ENCODE assay signal across 8 mouse cellular contexts in genomic region chr3:36065843-36066651, GRCm38 (mm10). TPM values are rescaled to one million over a fixed set of nuclear protein-coding genes. Genes with fewer than 3 reads are reported as not detected.
DNase-seq lines count a peak whose midpoint lies in the region; ATAC-seq and TF ChIP-seq lines count a peak whose summit lies in the region.

Gene Acad9, plus strand, starts transcription at chr3:36065979.

- peaks cover 22 to 33% of the 10 kb centered on the region in 2 experiments for H3K36me3 ChIP-seq in CH12.LX (replicated peaks in 1 of 2; ENCODE audit: control insufficient read depth in 1 of 2, insufficient read depth in 1 of 2, low read length in 1 of 2)
- peaks cover 13% of the 10 kb centered on the region for H3K36me3 ChIP-seq in forebrain, embryonic 12.5 days (replicated peaks)
- peaks cover 11% of the 10 kb centered on the region for H3K36me3 ChIP-seq in heart, postnatal 0 days (replicated peaks; ENCODE audit: control insufficient read depth, insufficient read depth, low read length)
- no peaks in the 10 kb centered on the region for H3K36me3 ChIP-seq in liver, embryonic 16.5 days (ENCODE audit: control insufficient read depth, insufficient read depth)
- H3K36me3 ChIP-seq in neural tube, embryonic 13.5 days = peaks cover 17% of the 10 kb centered on the region; the same call in 1 of the 2 replicates
- no peaks in the 10 kb centered on the region for H3K36me3 ChIP-seq in testis, adult 2 months (ENCODE audit: control insufficient read depth, insufficient read depth, low read length)

- no peaks in the 10 kb centered on the region for H3K9me3 ChIP-seq in CH12.LX (replicated peaks; ENCODE audit: low read length)
- H3K9me3 ChIP-seq in forebrain, embryonic 12.5 days = no peaks in the 10 kb centered on the region
- H3K9me3 ChIP-seq in heart, postnatal 0 days (replicated peaks; ENCODE audit: control insufficient read depth, low read length) = no peaks in the 10 kb centered on the region
- H3K9me3 ChIP-seq in liver, embryonic 16.5 days (replicated peaks; ENCODE audit: control insufficient read depth, low read length) = no peaks in the 10 kb centered on the region
- no peaks in the 10 kb centered on the region for H3K9me3 ChIP-seq in neural tube, embryonic 13.5 days

- TF ChIP-seq CTCF in CH12.LX (conservative IDR thresholded peaks at IDR 0.05 in 1 of 2, IDR thresholded peaks at IDR 0.05 in 1 of 2; ENCODE audit: low read depth in 2 of 2, low read length in 2 of 2) = no peak
- TF ChIP-seq CTCF in heart, postnatal 0 days (IDR thresholded peaks at IDR 0.05; ENCODE audit: low read depth) = no peak
- TF ChIP-seq CTCF in testis, adult 2 months (IDR thresholded peaks at IDR 0.05; ENCODE audit: control insufficient read depth, insufficient read depth, insufficient replicate concordance, low read depth, low read length) = no peak

- H3K4me3 ChIP-seq in CH12.LX (replicated peaks in 1 of 3; ENCODE audit: low read depth in 2 of 3, low read length in 2 of 3, poor library complexity in 1 of 3) = peak within 1 kb of the TSS; percentile 63 to 91 (median 86)
- peak within 1 kb of the TSS; percentile 91 for H3K4me3 ChIP-seq in forebrain, embryonic 12.5 days (replicated peaks)
- peak within 1 kb of the TSS; percentile 94 for H3K4me3 ChIP-seq in heart, postnatal 0 days (ENCODE audit: low read depth, low read length)
- peak within 1 kb of the TSS; percentile 93 for H3K4me3 ChIP-seq in liver, embryonic 16.5 days (ENCODE audit: low read depth, low read length)
- H3K4me3 ChIP-seq in neural tube, embryonic 13.5 days = peak within 1 kb of the TSS; percentile 87
- peak within 1 kb of the TSS; percentile 94 for H3K4me3 ChIP-seq in testis, adult 2 months (ENCODE audit: control insufficient read depth, low read depth, low read length)

- TF ChIP-seq POLR2A in CH12.LX (IDR thresholded peaks at IDR 0.05; ENCODE audit: low read depth, low read length) = peak; percentile 89
- peak; percentile 67; the same call in 1 of the 2 replicates for TF ChIP-seq POLR2A in testis, adult 2 months (IDR thresholded peaks at IDR 0.05; ENCODE audit: control insufficient read depth, low read depth, low read length)

- TF ChIP-seq RAD21 in CH12.LX (IDR thresholded peaks at IDR 0.05; ENCODE audit: low read depth, low read length) = no peak

- H3K4me1 ChIP-seq in CH12.LX (ENCODE audit: control insufficient read depth in 1 of 2, insufficient read depth in 2 of 2) = peaks cover 11 to 48% of the 10 kb centered on the region in 2 experiments
- H3K4me1 ChIP-seq in forebrain, embryonic 12.5 days = peaks cover 15% of the 10 kb centered on the region
- peaks cover 8% of the 10 kb centered on the region; the same call in 1 of the 2 replicates for H3K4me1 ChIP-seq in heart, postnatal 0 days (ENCODE audit: control insufficient read depth, insufficient read depth)
- H3K4me1 ChIP-seq in liver, embryonic 16.5 days (ENCODE audit: control insufficient read depth, low read depth, low read length) = peaks cover 9% of the 10 kb centered on the region
- peaks cover 22% of the 10 kb centered on the region for H3K4me1 ChIP-seq in neural tube, embryonic 13.5 days (replicated peaks)
- peaks cover 4% of the 10 kb centered on the region for H3K4me1 ChIP-seq in testis, adult 2 months (ENCODE audit: control insufficient read depth, insufficient read depth, low read length)

- no peak for TF ChIP-seq EP300 in CH12.LX (IDR thresholded peaks at IDR 0.05; ENCODE audit: low read length)
- no peak for TF ChIP-seq EP300 in heart, postnatal 0 days (IDR thresholded peaks at IDR 0.05; ENCODE audit: low read depth)

- H3K27me3 ChIP-seq in CH12.LX (replicated peaks) = no peaks in the 10 kb centered on the region
- peaks cover 16% of the 10 kb centered on the region for H3K27me3 ChIP-seq in forebrain, embryonic 12.5 days
- H3K27me3 ChIP-seq in heart, postnatal 0 days (ENCODE audit: control insufficient read depth, insufficient read depth, low read length) = no peaks in the 10 kb centered on the region
- peaks cover 2% of the 10 kb centered on the region; the same call in 1 of the 2 replicates for H3K27me3 ChIP-seq in liver, embryonic 16.5 days (ENCODE audit: control insufficient read depth, insufficient read depth, low read depth, low read length)
- peaks cover 28% of the 10 kb centered on the region for H3K27me3 ChIP-seq in neural tube, embryonic 13.5 days
- no peaks in the 10 kb centered on the region for H3K27me3 ChIP-seq in testis, adult 2 months (ENCODE audit: control insufficient read depth, insufficient read depth, low read length)

- 1% methylated on average over 47 of the region's 49 CpGs for WGBS in forebrain, embryonic 12.5 days
- under 1% methylated on average over 48 of the region's 49 CpGs for WGBS in heart, postnatal 0 days
- under 1% methylated on average over 49 of the region's 49 CpGs for WGBS in liver, embryonic 16.5 days (ENCODE audit: insufficient replicate concordance)
- under 1% methylated on average over 49 of the region's 49 CpGs for WGBS in neural tube, embryonic 13.5 days

- ATAC-seq in forebrain, embryonic 12.5 days (ENCODE audit: low FRiP score) = peak; percentile 99
- ATAC-seq in heart, postnatal 0 days (ENCODE audit: insufficient read depth, low read depth) = peak; percentile 99
- ATAC-seq in liver, embryonic 16.5 days (ENCODE audit: low read depth) = peak; percentile 95
- ATAC-seq in neural tube, embryonic 13.5 days (ENCODE audit: low read depth) = peak; percentile 99

- H3K27ac ChIP-seq in CH12.LX (ENCODE audit: insufficient read depth, low read depth) = peak within 1 kb of the TSS; percentile 97
- H3K27ac ChIP-seq in forebrain, embryonic 12.5 days = peak within 1 kb of the TSS; percentile 36; the same call in 1 of the 2 replicates
- H3K27ac ChIP-seq in heart, postnatal 0 days (ENCODE audit: low read depth) = peak within 1 kb of the TSS; percentile 73
- peak within 1 kb of the TSS; percentile 50 for H3K27ac ChIP-seq in liver, embryonic 16.5 days (ENCODE audit: low read length)
- H3K27ac ChIP-seq in neural tube, embryonic 13.5 days (replicated peaks) = peak within 1 kb of the TSS; percentile 72
- H3K27ac ChIP-seq in testis, adult 2 months (ENCODE audit: control insufficient read depth, insufficient read depth, low read depth, low read length) = 0 out of 2 replicates have a peak within 1 kb of the TSS, but pooled peaks have one; percentile 26

- in situ Hi-C loops in CH12.LX (cut with MboI; ENCODE audit: low pct_ligation_motif_present, low pct_unique_long_range_greater_than_20kb, low sequenced_read_pairs) = loop anchor here (10.0 kb wide), 1 partner anchor 371 kb away; no protein-coding TSS in a partner anchor

- peak within 1 kb of the TSS; percentile 61 for H3K9ac ChIP-seq in CH12.LX (ENCODE audit: insufficient read depth, low read depth)
- peak within 1 kb of the TSS; percentile 76 for H3K9ac ChIP-seq in forebrain, embryonic 12.5 days
- peak within 1 kb of the TSS; percentile 78 for H3K9ac ChIP-seq in heart, postnatal 0 days (replicated peaks; ENCODE audit: low read depth, low read length)
- peak within 1 kb of the TSS; percentile 84 for H3K9ac ChIP-seq in liver, embryonic 16.5 days (ENCODE audit: low read depth, low read length)
- peak within 1 kb of the TSS; percentile 88 for H3K9ac ChIP-seq in neural tube, embryonic 13.5 days

- dilution Hi-C loops in CH12.LX (cut with MboI; ENCODE audit: extremely low pct_ligation_motif_present, extremely low pct_unique_long_range_greater_than_20kb, low sequenced_read_pairs) = no loop called here

- peak; percentile 97 for DNase-seq in CH12.LX (ENCODE audit: extremely low read depth)
- DNase-seq in c-Kit-positive CD71-positive TER-119-negative erythroid progenitor cells, embryonic 14.5 days (ENCODE audit: low read depth) = peak; percentile 93
- peak; percentile 95 for DNase-seq in heart, postnatal 0 days (ENCODE audit: low spot score)
- peak; percentile 97 for DNase-seq in kidney, postnatal 4 days

- H3K79me2 ChIP-seq in CH12.LX (replicated peaks; ENCODE audit: control insufficient read depth, extremely low read depth, insufficient read depth, poor library complexity, severe bottlenecking) = peaks cover 40% of the 10 kb centered on the region

- peak within 1 kb of the TSS; percentile 88 for H3K4me2 ChIP-seq in CH12.LX (ENCODE audit: insufficient read depth, low read depth, poor library complexity, severe bottlenecking)
- peak within 1 kb of the TSS; percentile 86 for H3K4me2 ChIP-seq in forebrain, embryonic 12.5 days
- peak within 1 kb of the TSS; percentile 76 for H3K4me2 ChIP-seq in heart, postnatal 0 days (ENCODE audit: low read depth, low read length)
- H3K4me2 ChIP-seq in liver, embryonic 16.5 days (ENCODE audit: low read depth, low read length) = peak within 1 kb of the TSS; percentile 84
- H3K4me2 ChIP-seq in neural tube, embryonic 13.5 days = peak within 1 kb of the TSS; percentile 87

TF ChIP-seq in CH12.LX, 34 proteins besides CTCF, POLR2A, EP300 and RAD21 (continues in another document):
- TF ChIP-seq SMC3 (IDR thresholded peaks at IDR 0.05; ENCODE audit: low read depth, low read length) (no peak), CHD2 (IDR thresholded peaks at IDR 0.05; ENCODE audit: low read length) (no peak), ELF1 (IDR thresholded peaks at IDR 0.05; ENCODE audit: low read depth, low read length) (peak; percentile 87), KAT2A (IDR thresholded peaks at IDR 0.05; ENCODE audit: insufficient replicate concordance, low read length) (peak; percentile 75; the same call in 1 of the 2 replicates), TBP (conservative IDR thresholded peaks at IDR 0.05; ENCODE audit: low read depth, low read length) (peak; percentile 73), NELFE (IDR thresholded peaks at IDR 0.05; ENCODE audit: low read depth, low read length) (peak; percentile 76), IRF4 (IDR thresholded peaks at IDR 0.05; ENCODE audit: low read depth, low read length) (peak; percentile 67; the same call in 1 of the 2 replicates), RCOR1 (conservative IDR thresholded peaks at IDR 0.05; ENCODE audit: low read depth, low read length) (no peak), JUN (IDR thresholded peaks at IDR 0.05; ENCODE audit: insufficient read depth, low read depth, low read length) (no peak), MEF2A (IDR thresholded peaks at IDR 0.05; ENCODE audit: borderline replicate concordance, low read depth, low read length) (peak; percentile 73), MAX (IDR thresholded peaks at IDR 0.05; ENCODE audit: low read length) (peak; percentile 77), MXI1 (IDR thresholded peaks at IDR 0.05; ENCODE audit: low read depth, low read length) (peak; percentile 93)

RNA-seq across cellular contexts. Expression of gene Acad9, which starts in this region (rescaled TPM):
- total RNA-seq in CH12.LX (2012; rRNA removed) = 61.7 and 62.2 TPM in 2 replicates
- 77.8 and 85.7 TPM in 2 replicates for total RNA-seq in CH12.LX (2014; rRNA removed)
- polyA plus RNA-seq in CH12.LX (2012; ENCODE audit: insufficient read length, low read depth) = 86.1 and 86.4 TPM in 2 replicates
- 90.5 and 92.3 TPM in 2 replicates for polyA plus RNA-seq in forebrain, embryonic 12.5 days (2016; fragmentation: Nextera tagmentation; extraction: Ambion mirVana)
- 45.1 and 96.4 TPM in 2 replicates for total RNA-seq in heart, postnatal 0 days (2014; rRNA removed; ENCODE audit: low replicate concordance)
- polyA plus RNA-seq in heart, postnatal 0 days (2015; fragmentation: Nextera tagmentation; extraction: Ambion mirVana) = 90.2 and 95.3 TPM in 2 replicates
- 27.3 and 27.7 TPM in 2 replicates for polyA plus RNA-seq in liver, embryonic 16.5 days (2015; fragmentation: Nextera tagmentation; extraction: Ambion mirVana)
- polyA plus RNA-seq in neural tube, embryonic 13.5 days (2015; fragmentation: Nextera tagmentation; extraction: Ambion mirVana) = 75.6 and 81.2 TPM in 2 replicates
- polyA plus RNA-seq in testis, adult 2 months (2012; rRNA removed) = 5.6 and 6.3 TPM in 2 replicates

Comparison
In these comparisons a context has a peak if more than half of its experiments do, and no peak if none do; other contexts are left out.
1. Peak in every context shown above with its lines: DNase-seq, ATAC-seq, H3K4me3 ChIP-seq and H3K27ac ChIP-seq.
2. H3K27ac ChIP-seq: peak in every context shown above with its lines; median percentile 97 in CH12.LX; 73 in heart, postnatal 0 days; 72 in neural tube, embryonic 13.5 days; 50 in liver, embryonic 16.5 days; 36 in forebrain, embryonic 12.5 days; 26 in testis, adult 2 months.